Mouse (Mus musculus) ES-Bruce4 (cell line): ENCODE results near the gene Gcnt1. TPM values are rescaled to one million over a fixed set of nuclear protein-coding genes. Genes with fewer than 3 reads are reported as not detected.

Experiments
- H3K27ac ChIP-seq: 2 replicates; pipeline ENCODE4 v1.5.1; 2012; ENCODE audit warnings: low read length, inconsistent platforms; ENCODE audit not compliant: insufficient read depth
- H3K27me3 ChIP-seq: 2 replicates; pipeline ENCODE4 v1.6.1; 2012; ENCODE audit warnings: mild to moderate bottlenecking, low read length, inconsistent platforms; ENCODE audit not compliant: control insufficient read depth, poor library complexity, insufficient read depth, severe bottlenecking
- H3K36me3 ChIP-seq: 2 replicates; pipeline ENCODE4 v1.6.1; 2012; ENCODE audit warnings: inconsistent platforms, mild to moderate bottlenecking, low read length, moderate library complexity; ENCODE audit not compliant: control insufficient read depth, poor library complexity, insufficient read depth, severe bottlenecking
- H3K4me1 ChIP-seq: one replicate; pipeline ENCODE4 v1.8.1; 2011; ENCODE audit warnings: low read length; ENCODE audit not compliant: control insufficient read depth, insufficient read depth
- H3K4me3 ChIP-seq: 2 replicates; pipeline ENCODE4 v1.5.1; 2011; ENCODE audit warnings: low read depth, mild to moderate bottlenecking, low read length
- H3K9ac ChIP-seq: 2 replicates; pipeline ENCODE4 v1.6.1; 2012; ENCODE audit warnings: low read depth, mild to moderate bottlenecking, inconsistent platforms; ENCODE audit not compliant: poor library complexity, severe bottlenecking
- H3K9me3 ChIP-seq: replicated peaks from 2 replicates; pipeline ENCODE4 v1.6.1; 2012; ENCODE audit warnings: mild to moderate bottlenecking, low read length, inconsistent platforms; ENCODE audit not compliant: control insufficient read depth, poor library complexity, insufficient read depth, severe bottlenecking
- CTCF ChIP-seq: IDR thresholded peaks from one replicate; pipeline ENCODE4 v1.8.1; 2011; ENCODE audit warnings: low read depth, low read length
- EP300 ChIP-seq: IDR thresholded peaks from 2 replicates; pipeline ENCODE4 v1.6.1; 2011; ENCODE audit warnings: low read depth, low read length; ENCODE audit not compliant: insufficient read depth
- POLR2A ChIP-seq: IDR thresholded peaks from one replicate; pipeline ENCODE4 v1.8.1; 2011; ENCODE audit warnings: low read length; ENCODE audit not compliant: insufficient read depth
- polyA plus RNA-seq: library from polyadenylated mRNA; stranded (reverse); fragments of >200 nt; gene quantifications from 2 replicates; pipeline ENCODE4 v1.2.4, GENCODE M21; 2011; ENCODE audit warnings: low read depth; ENCODE audit not compliant: missing spikeins, insufficient read depth, insufficient read length

Gcnt1 gene
- polyA plus RNA-seq, 1 experiment, result 27.3 TPM

DNA sequence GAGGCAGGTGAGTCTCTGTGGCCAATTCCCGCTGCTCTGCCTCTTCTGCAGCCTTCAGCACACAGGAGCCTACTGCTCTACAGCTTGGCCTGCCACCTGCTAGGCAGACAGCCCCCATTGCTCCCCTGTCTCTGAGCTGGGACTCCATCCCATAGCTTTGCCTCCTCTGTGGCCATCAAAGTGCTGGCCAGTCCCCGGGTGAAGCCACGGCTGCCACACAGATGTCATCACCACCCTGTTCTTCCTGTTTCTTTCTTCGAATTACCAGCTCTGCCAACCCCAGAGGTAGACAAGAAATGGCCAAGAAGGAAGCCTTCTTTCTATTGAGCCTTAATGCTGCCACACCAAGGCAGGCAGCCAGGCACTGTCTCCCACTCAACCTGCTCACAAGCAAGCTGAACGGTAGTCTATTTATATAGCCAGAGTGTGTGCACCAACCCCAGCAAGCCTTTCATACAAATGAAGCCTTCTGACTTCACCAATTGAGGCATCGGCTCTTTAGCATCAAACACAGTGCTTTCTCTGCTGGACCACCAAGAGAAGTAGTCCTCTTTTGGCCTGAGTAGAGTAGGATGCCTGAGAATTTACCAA, 10.3 kb upstream of the Gcnt1 start:
- Histone ChIP-seq H3K4me1 (no peaks in the 10 kb centered on the region), H3K9me3 (no peaks in the 10 kb centered on the region), H3K27me3 (no peaks in the 10 kb centered on the region)

DNA sequence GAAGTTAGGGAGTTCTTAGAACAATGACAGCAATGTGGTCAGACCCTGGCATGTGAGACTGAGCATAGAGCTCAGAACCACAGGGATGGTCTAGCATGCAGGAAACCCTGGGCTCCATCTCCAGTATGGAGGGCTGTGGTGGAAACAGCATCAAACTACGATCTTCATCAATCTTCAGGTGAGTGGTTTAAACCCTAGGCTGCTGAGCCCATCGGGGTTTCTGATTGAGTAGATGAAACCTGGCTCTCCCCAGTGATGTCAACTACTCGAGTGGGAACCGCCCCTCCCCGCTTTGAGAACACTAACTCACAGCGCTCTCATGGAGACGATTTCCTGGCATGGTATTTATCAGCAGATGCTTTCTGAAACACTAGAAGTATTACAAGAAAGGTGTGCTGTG, 7.9 kb upstream of the Gcnt1 start:
- no peak overlapping the region for H3K4me3 ChIP-seq
- no peak for TF ChIP-seq EP300
- no peak for TF ChIP-seq POLR2A
- no peak for TF ChIP-seq CTCF
- H3K9me3 ChIP-seq, result no peaks in the 10 kb centered on the region
- H3K9ac ChIP-seq, result no peak overlapping the region
- H3K27ac ChIP-seq, result no peak overlapping the region
- no peaks in the 10 kb centered on the region for H3K4me1 ChIP-seq
- no peaks in the 10 kb centered on the region for H3K27me3 ChIP-seq
- H3K36me3 ChIP-seq, result no peaks in the 10 kb centered on the region

More for the DNA sequence above, 10.3 kb upstream of the Gcnt1 start:
- H3K36me3 ChIP-seq, result no peaks in the 10 kb centered on the region
- H3K9ac ChIP-seq, result no peak overlapping the region
- TF ChIP-seq CTCF (no peak), POLR2A (no peak), EP300 (no peak)
- H3K4me3 ChIP-seq, result no peak overlapping the region
- no peak overlapping the region for H3K27ac ChIP-seq

DNA sequence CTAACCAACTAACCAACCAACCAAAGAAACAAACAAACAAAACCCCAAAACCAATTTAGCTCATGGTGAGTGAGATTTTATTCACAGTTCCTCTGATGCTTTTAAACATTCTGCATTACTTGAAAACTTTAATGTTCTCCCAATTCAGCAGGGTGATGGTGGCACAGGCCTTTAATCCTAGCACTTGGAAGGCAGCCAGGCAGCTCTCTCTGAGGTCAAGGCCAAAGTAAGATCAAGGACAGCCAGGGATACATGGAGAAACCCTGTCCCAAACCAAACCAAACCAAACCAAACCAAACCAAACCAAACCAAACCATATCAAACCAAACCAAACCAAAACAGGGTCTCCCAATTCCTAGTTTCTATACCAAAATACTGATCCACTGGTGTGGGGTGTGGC, 6.2 kb upstream of the Gcnt1 start:
- no peak overlapping the region for H3K4me3 ChIP-seq
- no peak overlapping the region for H3K27ac ChIP-seq
- TF ChIP-seq POLR2A, result no peak
- no peak for TF ChIP-seq EP300
- TF ChIP-seq CTCF, result no peak
- H3K9ac ChIP-seq, result no peak overlapping the region
- no peaks in the 10 kb centered on the region for H3K4me1 ChIP-seq
- H3K9me3 ChIP-seq, result no peaks in the 10 kb centered on the region
- no peaks in the 10 kb centered on the region for H3K27me3 ChIP-seq
- H3K36me3 ChIP-seq, result no peaks in the 10 kb centered on the region

DNA sequence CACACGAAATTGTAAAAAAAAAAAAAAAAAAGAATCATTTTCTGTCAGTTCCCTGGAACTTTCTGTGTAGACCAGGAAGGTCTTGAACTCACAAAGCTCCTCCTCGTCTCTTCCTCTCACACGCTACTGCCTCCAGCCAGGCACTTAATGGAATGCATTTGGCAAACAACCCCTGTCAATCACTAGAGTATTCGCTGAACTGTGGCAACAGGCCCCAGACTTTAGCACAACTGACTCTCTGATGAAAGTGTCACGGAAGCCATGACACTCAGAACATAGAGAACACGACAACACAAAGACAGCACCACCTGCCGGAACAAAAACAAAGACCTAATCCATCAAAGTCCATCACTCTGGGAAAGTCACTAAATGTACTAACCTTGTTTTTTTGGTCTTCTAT, 3.1 kb downstream of the Gcnt1 start:
- no peaks in the 10 kb centered on the region for H3K9me3 ChIP-seq

DNA sequence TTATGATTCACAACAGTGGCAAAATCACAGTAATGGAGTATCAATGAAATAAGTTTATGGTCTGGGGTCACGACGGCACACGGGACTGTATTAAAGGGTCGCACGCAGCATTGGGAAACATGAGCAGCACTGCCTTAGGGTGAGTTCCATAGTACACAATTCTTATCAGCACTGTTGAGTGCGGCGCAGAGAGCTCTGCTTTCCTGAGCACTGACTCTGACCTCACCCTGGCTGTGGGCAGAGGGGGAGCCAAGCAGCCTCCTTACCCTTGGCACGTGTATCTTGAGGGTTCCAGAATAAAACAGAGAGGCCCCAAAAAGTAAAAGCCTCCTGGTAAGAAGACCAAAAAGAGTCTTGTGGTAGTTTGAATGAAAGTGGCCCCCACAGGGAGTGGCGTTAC, 4.1 kb downstream of the Gcnt1 start:
- Histone ChIP-seq H3K27ac (no peak overlapping the region), H3K4me1 (no peaks in the 10 kb centered on the region), H3K9ac (no peak overlapping the region), H3K36me3 (no peaks in the 10 kb centered on the region), H3K4me3 (no peak overlapping the region), H3K9me3 (no peaks in the 10 kb centered on the region), H3K27me3 (no peaks in the 10 kb centered on the region)
- TF ChIP-seq EP300, result no peak
- no peak for TF ChIP-seq POLR2A
- TF ChIP-seq CTCF, result no peak

More for the DNA sequence above, 3.1 kb downstream of the Gcnt1 start:
- no peak overlapping the region for H3K4me3 ChIP-seq
- H3K27ac ChIP-seq, result no peak overlapping the region
- no peak overlapping the region for H3K9ac ChIP-seq
- TF ChIP-seq CTCF, result no peak
- TF ChIP-seq POLR2A, result no peak
- TF ChIP-seq EP300, result no peak
- no peaks in the 10 kb centered on the region for H3K4me1 ChIP-seq
- no peaks in the 10 kb centered on the region for H3K36me3 ChIP-seq
- no peaks in the 10 kb centered on the region for H3K27me3 ChIP-seq

DNA sequence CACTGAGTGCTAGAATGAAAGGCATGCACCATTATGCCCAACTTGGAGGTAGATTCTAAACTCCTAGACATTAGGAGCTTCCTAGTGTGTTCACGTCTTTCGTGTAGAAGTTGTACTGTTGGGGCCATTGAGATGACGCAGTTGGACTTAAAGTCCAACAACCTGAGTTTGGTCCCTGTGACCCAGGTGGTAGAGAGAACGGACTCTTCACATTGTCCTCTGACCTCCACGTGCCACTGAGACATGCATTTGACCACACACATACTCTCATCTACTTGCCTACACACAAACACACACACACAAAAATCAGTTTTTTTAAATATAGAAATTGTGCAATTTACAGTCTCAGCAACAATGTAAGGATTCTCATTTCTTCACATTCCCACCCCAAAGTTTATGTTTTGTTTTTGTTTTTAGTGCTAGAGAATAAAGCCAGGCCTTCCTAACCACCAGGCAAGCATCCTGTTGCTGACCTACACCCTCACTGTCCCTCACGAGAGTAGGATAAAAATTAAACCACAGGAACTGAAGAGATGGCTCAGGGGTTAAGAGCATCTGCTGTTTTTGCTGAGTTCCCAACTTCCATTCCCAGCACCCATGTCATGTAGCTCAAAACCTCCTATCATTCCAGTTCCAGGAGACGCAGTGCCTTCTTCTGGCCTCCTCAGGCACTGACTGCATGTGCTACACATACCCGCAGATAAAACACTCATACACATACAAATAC, 6.1 kb downstream of the Gcnt1 start:
- H3K4me1 ChIP-seq, result no peaks in the 10 kb centered on the region
- H3K36me3 ChIP-seq, result no peaks in the 10 kb centered on the region
- no peaks in the 10 kb centered on the region for H3K9me3 ChIP-seq
- H3K4me3 ChIP-seq, result no peak overlapping the region
- TF ChIP-seq POLR2A (no peak), CTCF (no peak), EP300 (no peak)
- no peaks in the 10 kb centered on the region for H3K27me3 ChIP-seq
- H3K9ac ChIP-seq, result no peak overlapping the region
- H3K27ac ChIP-seq, result no peak overlapping the region
